Mouse (Mus musculus) liver, embryonic 11.5 days (tissue): ENCODE measurements around the gene Cnot1. TPM values are rescaled to one million over a fixed set of nuclear protein-coding genes. Genes with fewer than 3 reads are reported as not detected.
A peak's percentile ranks its signal among the peaks of the same experiment; 100 is the strongest.

Source experiments
- ATAC-seq: fragments of 200-750 bp; cut with Nextera tagmentation; replicated peaks from 2 replicates; pipeline ENCODE4 v1.8.0; 2017; ENCODE audit warnings: moderate number of reproducible peaks, mild to moderate bottlenecking, moderate TSS enrichment, moderate library complexity; ENCODE audit not compliant: low FRiP score
- DNase-seq: peaks from one replicate; pipeline ENCODE4 v3.0.0-alpha.2; 2017; ENCODE audit warnings: low spot score
- H3K27ac ChIP-seq: fragments of 300-500 bp; sonication (generic); 2 replicates; pipeline ENCODE4 v1.5.1; 2014; ENCODE audit warnings: mild to moderate bottlenecking, low read depth, low read length, control low read depth
- H3K27me3 ChIP-seq: fragments of 300-500 bp; sonication (generic); replicated peaks from 2 replicates; pipeline ENCODE4 v1.6.1; 2014; ENCODE audit warnings: low read length, mixed read lengths; ENCODE audit not compliant: control insufficient read depth, insufficient read depth
- H3K36me3 ChIP-seq: fragments of 300-500 bp; sonication (generic); 2 replicates; pipeline ENCODE4 v1.6.1; 2014; ENCODE audit warnings: mild to moderate bottlenecking, low read length, moderate library complexity, mixed read lengths; ENCODE audit not compliant: control insufficient read depth, insufficient read depth
- H3K4me1 ChIP-seq: fragments of 300-500 bp; sonication (generic); replicated peaks from 2 replicates; pipeline ENCODE4 v1.6.1; 2014; ENCODE audit warnings: low read length, mixed read lengths; ENCODE audit not compliant: control insufficient read depth, insufficient read depth
- H3K4me2 ChIP-seq: fragments of 300-500 bp; sonication (generic); 2 replicates; pipeline ENCODE4 v1.6.1; 2014; ENCODE audit warnings: mild to moderate bottlenecking, control low read depth, moderate library complexity
- H3K4me3 ChIP-seq: fragments of 300-500 bp; sonication (generic); 2 replicates; pipeline ENCODE4 v1.5.1; 2014; ENCODE audit warnings: low read depth, low read length, control low read depth
- H3K9ac ChIP-seq: fragments of 300-500 bp; sonication (generic); 2 replicates; pipeline ENCODE4 v1.6.1; 2014; ENCODE audit warnings: low read depth, low read length, control low read depth
- H3K9me3 ChIP-seq: fragments of 300-500 bp; sonication (generic); 2 replicates; pipeline ENCODE4 v1.6.1; 2016; ENCODE audit warnings: low read length, inconsistent platforms, mixed read lengths; ENCODE audit not compliant: control insufficient read depth
- WGBS: fragments of 180-500 bp; shearing (Covaris S2); extraction: QIAGEN DNeasy Blood & Tissue Kit; methylation state at CpG from one replicate; pipeline ENCODE4 v1.1.7; 2014; 5-methylcytosine and 5-hydroxymethylcytosine counted together
- polyA plus RNA-seq: library from polyadenylated mRNA; unstranded; fragments of >200 nt; fragmentation: Nextera tagmentation; extraction: Ambion mirVana; gene quantifications from 2 replicates; pipeline ENCODE4 v1.2.1, GENCODE M21; 2014

Gene Cnot1
- polyA plus RNA-seq, 1 experiment from 2014 or later, result 94.4 TPM

- 89% methylated on average over 4 of the region's 4 CpGs for WGBS
- DNase-seq, result no peak
- Histone ChIP-seq H3K4me3 (no peak overlapping the region), H3K9ac (no peak overlapping the region), H3K4me1 (no peaks in the 10 kb centered on the region), H3K9me3 (no peaks in the 10 kb centered on the region), H3K27me3 (no peaks in the 10 kb centered on the region), H3K27ac (no peak overlapping the region), H3K4me2 (no peak overlapping the region), H3K36me3 (peaks cover 51% of the 10 kb centered on the region)
- ATAC-seq, result no peak
Measured at GRCm38 (mm10) chr8:95748028-95748427, 59.2 kb downstream of the Cnot1 start.

GRCm38 (mm10) chr8:95741732-95742131, 65.5 kb downstream of the Cnot1 start:
- no peak overlapping the region for H3K4me3 ChIP-seq
- ATAC-seq, result no peak
- 93% methylated on average over 7 of the region's 7 CpGs for WGBS
- no peak overlapping the region for H3K4me2 ChIP-seq
- no peaks in the 10 kb centered on the region for H3K27me3 ChIP-seq
- DNase-seq, result no peak
- peaks cover 63% of the 10 kb centered on the region for H3K36me3 ChIP-seq
- H3K27ac ChIP-seq, result no peak overlapping the region
- no peaks in the 10 kb centered on the region for H3K9me3 ChIP-seq
- H3K9ac ChIP-seq, result no peak overlapping the region
- no peaks in the 10 kb centered on the region for H3K4me1 ChIP-seq

GRCm38 (mm10) chr8:95738596-95738995, 68.7 kb downstream of the Cnot1 start:
- Histone ChIP-seq H3K27ac (no peak overlapping the region), H3K27me3 (no peaks in the 10 kb centered on the region), H3K4me1 (no peaks in the 10 kb centered on the region), H3K9me3 (no peaks in the 10 kb centered on the region), H3K9ac (no peak overlapping the region), H3K4me3 (no peak overlapping the region), H3K36me3 (peaks cover 65% of the 10 kb centered on the region), H3K4me2 (no peak overlapping the region)
- no peak for ATAC-seq
- DNase-seq, result no peak
- WGBS, result 91% methylated on average over 7 of the region's 7 CpGs

- Histone ChIP-seq H3K9me3 (no peaks in the 10 kb centered on the region), H3K36me3 (peaks cover 42% of the 10 kb centered on the region), H3K27me3 (no peaks in the 10 kb centered on the region), H3K27ac (no peak overlapping the region), H3K4me2 (no peak overlapping the region), H3K9ac (no peak overlapping the region), H3K4me3 (no peak overlapping the region), H3K4me1 (no peaks in the 10 kb centered on the region)
- WGBS, result 59% methylated on average over 4 of the region's 4 CpGs
- ATAC-seq (no peak), DNase-seq (no peak)
Measured at GRCm38 (mm10) chr8:95727625-95728024, 79.6 kb downstream of the Cnot1 start.

GRCm38 (mm10) chr8:95716546-95717335, 90.5 kb downstream of the Cnot1 start:
- no peak for DNase-seq
- peaks cover 18% of the 10 kb centered on the region for H3K36me3 ChIP-seq
- H3K9me3 ChIP-seq, result no peaks in the 10 kb centered on the region
- ATAC-seq, result no peak
- peak overlapping the region; percentile 84 for H3K4me3 ChIP-seq
- H3K27ac ChIP-seq, result peak overlapping the region; percentile 62
- H3K9ac ChIP-seq, result peak overlapping the region; percentile 81
- peak overlapping the region; percentile 92 for H3K4me2 ChIP-seq
- H3K4me1 ChIP-seq, result peaks cover 28% of the 10 kb centered on the region
- H3K27me3 ChIP-seq, result no peaks in the 10 kb centered on the region
- whole genome bisulfite sequencing, result 12% methylated on average over 21 of the region's 21 CpGs

- H3K9me3 ChIP-seq, result no peaks in the 10 kb centered on the region
- peaks cover 28% of the 10 kb centered on the region for H3K4me1 ChIP-seq
- peaks cover 16% of the 10 kb centered on the region for H3K36me3 ChIP-seq
- peak within 1 kb of the TSS; percentile 81 for H3K9ac ChIP-seq
- 1% methylated on average over 78 of the region's 79 CpGs for WGBS
- no peaks in the 10 kb centered on the region for H3K27me3 ChIP-seq
- peak; percentile 91 for DNase-seq
- H3K4me3 ChIP-seq, result peak within 1 kb of the TSS; percentile 84
- H3K27ac ChIP-seq, result peak within 1 kb of the TSS; percentile 62
- peak; percentile 89 for ATAC-seq
- H3K4me2 ChIP-seq, result peak within 1 kb of the TSS; percentile 92
Measured at GRCm38 (mm10) chr8:95715676-95716531, 91.4 kb downstream of the Cnot1 start, which contains the start of gene Setd6. Gene Setd6, plus strand, starts transcription at chr8:95715881.

GRCm38 (mm10) chr8:95714837-95715413, 92.3 kb downstream of the Cnot1 start:
- peak overlapping the region; percentile 62; the same call in 1 of the 2 replicates for H3K27ac ChIP-seq
- no peaks in the 10 kb centered on the region for H3K27me3 ChIP-seq
- 63% methylated on average over 6 of the region's 6 CpGs for WGBS
- H3K9ac ChIP-seq, result peak overlapping the region; percentile 81
- peak overlapping the region; percentile 84 for H3K4me3 ChIP-seq
- DNase-seq (no peak), ATAC-seq (no peak)
- H3K4me1 ChIP-seq, result peaks cover 28% of the 10 kb centered on the region
- peaks cover 16% of the 10 kb centered on the region for H3K36me3 ChIP-seq
- no peaks in the 10 kb centered on the region for H3K9me3 ChIP-seq
- peak overlapping the region; percentile 92 for H3K4me2 ChIP-seq

- Histone ChIP-seq H3K36me3 (peaks cover 10% of the 10 kb centered on the region), H3K4me2 (no peak overlapping the region), H3K27ac (no peak overlapping the region), H3K4me3 (no peak overlapping the region), H3K4me1 (peaks cover 28% of the 10 kb centered on the region), H3K27me3 (no peaks in the 10 kb centered on the region), H3K9ac (no peak overlapping the region), H3K9me3 (no peaks in the 10 kb centered on the region)
- ATAC-seq, result no peak
- 91% methylated on average over 4 of the region's 4 CpGs for WGBS
- DNase-seq, result no peak
Measured at GRCm38 (mm10) chr8:95714367-95714766, 92.9 kb downstream of the Cnot1 start.
